Mouse (Mus musculus) liver, embryonic 13.5 days (tissue): Measurements from ENCODE around the gene 5031439G07Rik. TPM values are rescaled to one million over a fixed set of nuclear protein-coding genes. Genes with fewer than 3 reads are reported as not detected.

ENCODE experiments used
- ATAC-seq: fragments of 200-750 bp; cut with Nextera tagmentation; 2 replicates; pipeline ENCODE4 v1.8.0; 2017; ENCODE audit warnings: low read depth, mild to moderate bottlenecking, moderate number of reproducible peaks, moderate library complexity
- DNase-seq: peaks from one replicate; pipeline ENCODE4 v3.0.0; 2022
- H3K27ac ChIP-seq: fragments of 300-500 bp; sonication (generic); 2 replicates; pipeline ENCODE4 v1.5.1; 2015; ENCODE audit warnings: moderate library complexity, mild to moderate bottlenecking, inconsistent platforms
- H3K27me3 ChIP-seq: fragments of 300-500 bp; sonication (generic); 2 replicates; pipeline ENCODE4 v1.6.1; 2015; ENCODE audit warnings: mild to moderate bottlenecking, inconsistent platforms
- H3K36me3 ChIP-seq: fragments of 300-500 bp; sonication (generic); 2 replicates; pipeline ENCODE4 v1.6.1; 2015; ENCODE audit warnings: mild to moderate bottlenecking, inconsistent platforms
- H3K4me1 ChIP-seq: fragments of 300-500 bp; sonication (generic); replicated peaks from 2 replicates; pipeline ENCODE4 v1.6.1; 2015; ENCODE audit warnings: inconsistent platforms
- H3K4me2 ChIP-seq: fragments of 300-500 bp; sonication (generic); 2 replicates; pipeline ENCODE4 v1.6.1; 2015; ENCODE audit warnings: inconsistent platforms, mild to moderate bottlenecking, moderate library complexity
- H3K4me3 ChIP-seq: fragments of 300-500 bp; sonication (generic); replicated peaks from 2 replicates; pipeline ENCODE4 v1.5.1; 2015; ENCODE audit warnings: mild to moderate bottlenecking, inconsistent platforms
- H3K9ac ChIP-seq: fragments of 300-500 bp; sonication (generic); 2 replicates; pipeline ENCODE4 v1.6.1; 2015; ENCODE audit warnings: mild to moderate bottlenecking, inconsistent platforms
- H3K9me3 ChIP-seq: fragments of 300-500 bp; sonication (generic); replicated peaks from 2 replicates; pipeline ENCODE4 v1.6.1; 2016; ENCODE audit warnings: inconsistent platforms
- WGBS: fragments of 180-500 bp; shearing (Covaris S2); methylation state at CpG from one replicate; pipeline ENCODE4 v1.1.7; 2015; ENCODE audit not compliant: insufficient replicate concordance; 5-methylcytosine and 5-hydroxymethylcytosine counted together
- polyA plus RNA-seq: library from polyadenylated mRNA; unstranded; fragments of >200 nt; fragmentation: Nextera tagmentation; extraction: Ambion mirVana; gene quantifications from 2 replicates; pipeline ENCODE4 v1.2.1, GENCODE M21; 2015

Gene 5031439G07Rik
- polyA plus RNA-seq, 1 experiment from 2014 or later: 1.2 TPM

GRCm38 (mm10) chr15:84948990-84949389 lies 39.4 kb downstream of the 5031439G07Rik start:
- H3K27ac ChIP-seq: no peak overlapping the region
- WGBS: 84% methylated on average over 14 of the region's 14 CpGs
- no peaks in the 10 kb centered on the region for H3K27me3 ChIP-seq
- no peak overlapping the region for H3K9ac ChIP-seq
- ATAC-seq (no peak), DNase-seq (no peak)
- no peak overlapping the region for H3K4me3 ChIP-seq
- no peak overlapping the region for H3K4me2 ChIP-seq
- no peaks in the 10 kb centered on the region for H3K9me3 ChIP-seq
- no peaks in the 10 kb centered on the region for H3K4me1 ChIP-seq
- 0 out of 2 replicates have a peak, but pooled peaks cover 4% of the 10 kb centered on the region for H3K36me3 ChIP-seq

GRCm38 (mm10) chr15:84944319-84944718 lies 44.0 kb downstream of the 5031439G07Rik start:
- ATAC-seq: no peak
- Histone ChIP-seq H3K4me1 (no peaks in the 10 kb centered on the region), H3K36me3 (peaks cover 41% of the 10 kb centered on the region), H3K9me3 (no peaks in the 10 kb centered on the region), H3K4me2 (no peak overlapping the region), H3K4me3 (no peak overlapping the region), H3K9ac (no peak overlapping the region), H3K27ac (no peak overlapping the region), H3K27me3 (no peaks in the 10 kb centered on the region)
- no peak for DNase-seq
- 74% methylated on average over 5 of the region's 5 CpGs for WGBS

- DNase-seq (no peak), ATAC-seq (no peak)
- H3K27ac ChIP-seq: no peak overlapping the region
- H3K4me1 ChIP-seq: no peaks in the 10 kb centered on the region
- H3K4me3 ChIP-seq: no peak overlapping the region
- no peak overlapping the region for H3K4me2 ChIP-seq
- 84% methylated on average over 11 of the region's 11 CpGs for whole genome bisulfite sequencing
- H3K9ac ChIP-seq: no peak overlapping the region
- peaks cover 56% of the 10 kb centered on the region for H3K36me3 ChIP-seq
- no peaks in the 10 kb centered on the region for H3K27me3 ChIP-seq
- H3K9me3 ChIP-seq: no peaks in the 10 kb centered on the region
These were observed 45.6 kb downstream of the 5031439G07Rik start for GRCm38 (mm10) chr15:84942647-84943285.

GRCm38 (mm10) chr15:84940102-84940501 lies 48.2 kb downstream of the 5031439G07Rik start:
- no peak for ATAC-seq
- Histone ChIP-seq H3K9me3 (no peaks in the 10 kb centered on the region), H3K27me3 (no peaks in the 10 kb centered on the region), H3K4me1 (no peaks in the 10 kb centered on the region), H3K27ac (no peak overlapping the region), H3K36me3 (peaks cover 83% of the 10 kb centered on the region), H3K4me2 (no peak overlapping the region), H3K9ac (no peak overlapping the region), H3K4me3 (no peak overlapping the region)
- 73% methylated on average over 12 of the region's 12 CpGs for whole genome bisulfite sequencing
- DNase-seq: no peak

GRCm38 (mm10) chr15:84934901-84935300 lies 53.5 kb downstream of the 5031439G07Rik start:
- Histone ChIP-seq H3K9ac (no peak overlapping the region), H3K4me1 (peaks cover 13% of the 10 kb centered on the region; the same call in 1 of the 2 replicates), H3K9me3 (no peaks in the 10 kb centered on the region), H3K27ac (no peak overlapping the region), H3K27me3 (no peaks in the 10 kb centered on the region), H3K4me3 (no peak overlapping the region), H3K4me2 (no peak overlapping the region), H3K36me3 (peaks cover 100% of the 10 kb centered on the region)
- DNase-seq (no peak), ATAC-seq (no peak)
- 91% methylated on average over 16 of the region's 16 CpGs for WGBS

- 64% methylated on average over 5 of the region's 5 CpGs for WGBS
- Histone ChIP-seq H3K4me2 (no peak overlapping the region), H3K27ac (peak overlapping the region; percentile 43; the same call in 1 of the 2 replicates), H3K9me3 (no peaks in the 10 kb centered on the region), H3K4me1 (peaks cover 13% of the 10 kb centered on the region; the same call in 1 of the 2 replicates), H3K36me3 (peaks cover 100% of the 10 kb centered on the region), H3K9ac (no peak overlapping the region), H3K4me3 (no peak overlapping the region), H3K27me3 (no peaks in the 10 kb centered on the region)
- no peak for DNase-seq
- peak; percentile 73 for ATAC-seq
These were observed 56.0 kb downstream of the 5031439G07Rik start for GRCm38 (mm10) chr15:84932351-84932750.

GRCm38 (mm10) chr15:84925495-84926018 lies 62.8 kb downstream of the 5031439G07Rik start:
- DNase-seq (peak; percentile 21), ATAC-seq (no peak)
- Histone ChIP-seq H3K4me1 (peaks cover 36% of the 10 kb centered on the region), H3K36me3 (peaks cover 43% of the 10 kb centered on the region), H3K9ac (peak overlapping the region; percentile 41), H3K27me3 (no peaks in the 10 kb centered on the region), H3K4me3 (peak overlapping the region; percentile 95), H3K4me2 (peak overlapping the region; percentile 85), H3K9me3 (no peaks in the 10 kb centered on the region), H3K27ac (peak overlapping the region; percentile 42; the same call in 1 of the 2 replicates)
- 75% methylated on average over 1 of the region's 1 CpGs for WGBS

- 9% methylated on average over 9 of the region's 9 CpGs for WGBS
- peak overlapping the region; percentile 98 for H3K27ac ChIP-seq
- peaks cover 36% of the 10 kb centered on the region for H3K36me3 ChIP-seq
- DNase-seq: peak; percentile 13
- peak overlapping the region; percentile 99 for H3K9ac ChIP-seq
- no peaks in the 10 kb centered on the region for H3K9me3 ChIP-seq
- ATAC-seq: no peak
- peak overlapping the region; percentile 85 for H3K4me2 ChIP-seq
- peaks cover 36% of the 10 kb centered on the region for H3K4me1 ChIP-seq
- peak overlapping the region; percentile 95 for H3K4me3 ChIP-seq
- no peaks in the 10 kb centered on the region for H3K27me3 ChIP-seq
These were observed 63.5 kb downstream of the 5031439G07Rik start for GRCm38 (mm10) chr15:84924781-84925315.

GRCm38 (mm10) chr15:84923508-84924181 lies 64.7 kb downstream of the 5031439G07Rik start:
- Histone ChIP-seq H3K4me1 (peaks cover 36% of the 10 kb centered on the region), H3K9me3 (no peaks in the 10 kb centered on the region), H3K27me3 (no peaks in the 10 kb centered on the region), H3K36me3 (peaks cover 29% of the 10 kb centered on the region), H3K4me3 (peak overlapping the region; percentile 95), H3K27ac (peak overlapping the region; percentile 98), H3K4me2 (peak overlapping the region; percentile 85), H3K9ac (peak overlapping the region; percentile 99)
- ATAC-seq: peak; percentile 82
- peak; percentile 71 for DNase-seq
- under 1% methylated on average over 68 of the region's 68 CpGs for WGBS

- H3K9me3 ChIP-seq: no peaks in the 10 kb centered on the region
- H3K27ac ChIP-seq: peak within 1 kb of the TSS; percentile 98
- ATAC-seq: peak; percentile 89
- peak within 1 kb of the TSS; percentile 99 for H3K9ac ChIP-seq
- DNase-seq: peak; percentile 100
- H3K4me3 ChIP-seq: peak within 1 kb of the TSS; percentile 95
- WGBS: under 1% methylated on average over 60 of the region's 60 CpGs
- peaks cover 25% of the 10 kb centered on the region for H3K36me3 ChIP-seq
- H3K4me1 ChIP-seq: peaks cover 36% of the 10 kb centered on the region
- H3K27me3 ChIP-seq: no peaks in the 10 kb centered on the region
- peak within 1 kb of the TSS; percentile 89 for H3K4me2 ChIP-seq
These were observed 65.4 kb downstream of the 5031439G07Rik start, which contains the start of gene Nup50 for GRCm38 (mm10) chr15:84922884-84923507. TSS of gene Nup50 (plus strand) at chr15:84923411.

GRCm38 (mm10) chr15:84919938-84920337 lies 68.4 kb downstream of the 5031439G07Rik start, which contains the start of gene Gm29666:
TSS of gene Gm29666 (minus strand) at chr15:84920038.
- Histone ChIP-seq H3K4me2 (no peak within 1 kb of the TSS), H3K27me3 (no peaks in the 10 kb centered on the region), H3K9me3 (no peaks in the 10 kb centered on the region), H3K9ac (no peak within 1 kb of the TSS), H3K27ac (no peak within 1 kb of the TSS), H3K4me1 (peaks cover 24% of the 10 kb centered on the region), H3K36me3 (peaks cover 7% of the 10 kb centered on the region; the same call in 1 of the 2 replicates), H3K4me3 (no peak within 1 kb of the TSS)
- no peak for DNase-seq
- WGBS: 87% methylated on average over 3 of the region's 3 CpGs
- ATAC-seq: no peak
